Mouse (Mus musculus) left cerebral cortex, postnatal 4 days (tissue): Measurements from ENCODE around the gene R3hdm4. TPM values are rescaled to one million over a fixed set of nuclear protein-coding genes. Genes with fewer than 3 reads are reported as not detected.

ENCODE experiments used
- DNase-seq: peaks from one replicate; pipeline ENCODE4 v3.0.0-alpha.2; 2022
- intact Hi-C: fragments of 180-260 bp; cut with DNase I; formaldehyde crosslinking; loops from one replicate; pipeline ENCODE4 v1.15.1; 2025
- microRNA-seq: library from miRNA; unstranded; fragments of <30 nt; microRNA quantifications from one replicate; pipeline ENCODE4 v1.2.0, GENCODE M21; 2022
- total RNA-seq, 2 experiments: library from RNA; stranded (reverse); gene quantifications; 2 replicates each; pipeline ENCODE4 v1.2.3; 2021

Gene R3hdm4
- total RNA-seq, 2 experiments from 2014 or later: 307 to 309 TPM

GRCm38 (mm10) chr10:79874290-79874862, 46.6 kb downstream of the R3hdm4 start, which contains the start of the genes Prtn3 and Plppr3:
TSS of gene Prtn3 (plus strand) at chr10:79874476.
TSS of gene Plppr3 (minus strand) at chr10:79874634.
- intact Hi-C loops: no loop called here
- peak; percentile 89 for DNase-seq

- intact Hi-C loops: no loop called here
- no peak for DNase-seq
Measured at GRCm38 (mm10) chr10:79873715-79874289, 47.2 kb downstream of the R3hdm4 start.

DNA sequence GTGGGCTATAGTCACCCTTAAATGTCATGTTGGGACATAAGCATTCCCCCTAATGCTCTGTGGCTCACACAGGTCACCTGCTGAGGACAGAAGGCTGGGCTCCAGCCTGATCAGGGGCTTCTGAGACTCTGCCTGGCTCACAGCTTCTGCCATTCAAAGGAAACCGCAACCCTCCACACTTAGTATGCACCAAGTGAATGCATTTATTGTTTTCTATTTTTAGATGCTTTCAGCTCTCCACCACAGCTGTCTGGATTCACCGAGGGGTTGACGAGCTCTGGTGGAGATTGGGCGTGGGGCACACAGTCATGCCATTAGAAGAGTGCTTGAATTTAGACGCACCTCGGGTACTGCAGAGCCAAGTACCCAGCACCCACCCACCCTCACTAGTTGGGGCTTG, 47.7 kb downstream of the R3hdm4 start:
- no peak for DNase-seq
- intact Hi-C loops: no loop called here

DNA sequence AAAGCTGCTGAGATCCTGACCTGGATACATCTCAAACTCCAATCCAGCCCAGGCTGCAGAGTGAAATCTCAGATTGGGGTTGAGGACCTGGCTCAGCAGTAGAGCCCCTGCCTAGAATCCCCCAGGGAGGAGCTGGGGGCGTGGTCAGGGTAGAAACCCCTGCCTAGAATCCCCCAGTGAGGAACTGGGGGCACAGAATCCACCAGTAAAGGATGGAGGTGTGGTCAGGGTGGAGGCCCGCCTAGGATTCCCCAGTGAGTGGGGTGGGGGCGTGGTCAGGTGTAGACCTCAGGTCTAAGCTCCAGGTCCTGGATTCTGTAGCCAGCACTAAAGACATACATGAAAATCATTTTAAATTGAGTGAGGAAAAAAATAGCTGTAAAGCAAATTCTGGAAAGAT, 48.1 kb downstream of the R3hdm4 start:
- intact Hi-C loops: no loop called here

DNA sequence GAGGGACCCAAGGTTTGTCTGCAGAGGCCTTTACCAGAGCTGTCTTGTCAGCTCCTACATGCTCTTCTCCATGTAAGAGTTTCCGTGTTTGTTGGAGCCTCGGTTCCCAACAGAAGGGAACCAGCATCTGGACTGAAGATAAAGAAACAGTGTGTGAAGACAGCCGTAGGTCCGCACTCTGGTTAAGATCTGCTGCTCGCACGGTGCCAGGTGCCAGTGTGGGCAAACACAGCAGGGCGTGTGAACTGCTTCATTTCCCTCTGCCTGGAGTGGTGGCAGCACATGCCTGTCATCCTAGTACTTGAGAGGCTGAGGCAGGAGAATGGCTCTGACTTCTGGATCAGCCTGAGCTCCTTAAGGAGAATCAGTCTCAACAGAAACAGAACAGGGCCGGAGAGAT, 49.2 kb downstream of the R3hdm4 start:
- intact Hi-C loops: no loop called here
- DNase-seq: no peak

More for the DNA sequence above, 48.1 kb downstream of the R3hdm4 start:
- DNase-seq: no peak

DNA sequence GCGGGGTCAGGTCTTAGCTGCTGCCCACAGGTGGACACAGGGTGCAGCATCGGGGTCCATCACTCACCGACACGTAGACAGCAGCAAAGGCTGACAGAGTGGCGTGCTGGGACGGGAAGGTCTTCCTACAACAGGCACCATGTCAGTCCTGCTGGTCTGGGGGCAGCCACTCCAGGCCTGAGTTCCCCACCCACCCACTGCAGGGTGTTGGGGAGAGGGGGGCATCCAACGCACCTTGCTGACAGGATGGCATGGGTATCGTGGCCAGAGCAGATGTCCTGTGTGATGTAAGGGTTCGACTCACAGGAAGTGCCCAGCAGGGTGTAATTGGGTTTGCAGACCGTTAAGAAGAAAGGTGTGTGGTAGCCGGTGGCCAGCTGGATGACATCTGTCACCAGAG, 54.4 kb downstream of the R3hdm4 start:
- intact Hi-C loops: no loop called here
- DNase-seq: no peak

DNA sequence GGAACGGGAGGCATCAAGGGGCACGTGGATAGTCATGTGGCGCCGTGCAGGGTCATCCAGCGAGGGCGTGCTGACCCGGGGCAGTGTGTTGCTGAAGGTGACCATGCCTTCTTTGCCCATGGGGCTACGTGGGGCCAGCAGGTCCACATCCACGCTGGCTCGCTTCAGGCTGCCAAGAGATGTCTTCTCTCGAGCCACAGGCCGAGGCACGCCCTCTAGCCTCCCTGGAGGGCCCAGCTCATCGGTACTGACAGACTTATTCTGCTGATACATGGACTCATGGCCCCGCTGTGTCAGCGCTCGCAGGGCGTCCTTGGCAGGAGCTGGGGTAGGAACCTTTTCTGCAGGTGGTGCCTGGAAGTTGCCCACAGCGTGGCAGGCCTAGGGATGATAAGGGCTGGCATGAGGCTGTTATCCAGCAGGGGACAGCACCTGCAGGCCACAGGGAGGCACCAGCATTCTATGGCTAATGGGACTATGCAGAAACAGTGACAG, 55.2 kb downstream of the R3hdm4 start:
- intact Hi-C loops: no loop called here
- DNase-seq: no peak

- intact Hi-C loops: no loop called here
Measured at GRCm38 (mm10) chr10:79865189-79865601, 55.8 kb downstream of the R3hdm4 start.

GRCm38 (mm10) chr10:79864351-79865188, 56.4 kb downstream of the R3hdm4 start:
- intact Hi-C loops: no loop called here
- DNase-seq: no peak

More at GRCm38 (mm10) chr10:79865189-79865601, 55.8 kb downstream of the R3hdm4 start:
- DNase-seq: no peak

GRCm38 (mm10) chr10:79862925-79863324, 58.1 kb downstream of the R3hdm4 start:
- DNase-seq: no peak
- intact Hi-C loops: no loop called here

GRCm38 (mm10) chr10:79862049-79862788, 58.8 kb downstream of the R3hdm4 start:
- no peak for DNase-seq
- intact Hi-C loops: no loop called here

DNA sequence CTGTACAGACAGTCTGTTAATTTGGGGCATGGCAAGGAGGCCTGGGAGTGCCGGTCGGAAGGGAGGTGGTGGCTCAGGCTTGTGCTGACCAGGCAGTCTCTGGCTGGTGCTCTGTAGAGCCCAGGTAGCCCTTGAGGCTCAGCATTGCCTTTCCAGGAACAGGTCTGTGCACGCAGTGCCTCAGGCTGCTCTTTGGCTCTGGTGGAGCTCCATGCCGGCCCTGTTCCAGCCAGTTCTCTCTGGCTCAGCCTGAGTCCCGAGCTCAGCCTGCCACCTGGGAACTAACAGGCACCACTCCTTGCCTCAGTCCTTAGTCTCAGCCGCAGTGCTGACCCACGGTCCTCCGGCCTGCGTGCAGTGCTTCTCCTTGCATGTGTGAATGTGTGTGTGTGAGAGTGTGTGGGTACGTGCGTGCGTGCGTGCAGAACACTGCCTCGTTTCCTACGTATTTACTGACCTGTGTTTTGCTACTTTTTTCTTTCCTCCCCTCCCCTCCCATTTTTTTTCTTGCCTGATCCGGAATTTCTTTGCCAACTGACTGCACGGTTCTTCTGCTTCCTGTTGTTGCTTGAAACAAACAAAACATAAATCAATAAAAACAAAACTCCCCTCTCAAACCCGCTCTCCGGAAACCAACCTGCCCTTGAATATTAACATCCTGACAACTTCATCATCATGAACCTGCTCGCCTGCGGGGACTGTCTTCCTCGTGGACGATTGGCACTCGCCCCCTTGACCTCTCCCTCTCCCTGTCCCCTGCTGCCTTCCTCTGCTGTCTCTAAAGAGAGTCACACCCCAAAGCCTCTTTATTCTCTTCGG, 59.6 kb downstream of the R3hdm4 start:
- intact Hi-C loops: no loop called here
- DNase-seq: no peak

- intact Hi-C loops: no loop called here
- DNase-seq: no peak
Measured at GRCm38 (mm10) chr10:79860079-79860911, 60.7 kb downstream of the R3hdm4 start.

Small RNA genes lying within 50 kb of the gene (microRNA-seq; reads per million reads assigned to microRNA genes)
- gene Mir6910: not detected

Other genes starting within 250 kb of the R3hdm4 start
- gene Cdc34, start 239.0 kb downstream of the R3hdm4 start, total RNA-seq: 10 to 100 TPM; 59.6 to 61.5 TPM
- 1 to 10 TPM; 2.6 to 3.3 TPM for gene Gzmm, start 232.2 kb downstream of the R3hdm4 start, total RNA-seq
- gene Bsg, start 216.7 kb downstream of the R3hdm4 start, total RNA-seq: 100 to 1,000 TPM; 486 to 495 TPM
- gene Hcn2, start 204.6 kb downstream of the R3hdm4 start, total RNA-seq: 10 to 100 TPM; 47.4 to 53.8 TPM
- gene Polrmt, start 174.6 kb downstream of the R3hdm4 start, total RNA-seq: 10 to 100 TPM; 44.8 to 51.8 TPM
- gene Fgf22, start 166.1 kb downstream of the R3hdm4 start, total RNA-seq: 1 to 10 TPM; 1.3 to 1.7 TPM
- 10 to 100 TPM; 85.0 to 95.3 TPM for gene Rnf126, start 154.3 kb downstream of the R3hdm4 start, total RNA-seq
- 1 to 10 TPM; 2.5 to 3.2 TPM for gene Fstl3, start 143.9 kb downstream of the R3hdm4 start, total RNA-seq
- under 1 TPM in 1 of 2 experiments, not detected in 1; 0.52 TPM for gene Prss57, start 130.2 kb downstream of the R3hdm4 start, total RNA-seq
- gene Palm, start 127.6 kb downstream of the R3hdm4 start, total RNA-seq: 100 to 1,000 TPM; 404 to 409 TPM
- under 1 TPM; 0.46 to 0.76 TPM for gene Misp, start 100.2 kb downstream of the R3hdm4 start, total RNA-seq
- gene Ptbp1, start 66.8 kb downstream of the R3hdm4 start, total RNA-seq: 10 to 100 TPM; 91.7 to 92.7 TPM
- 1 to 10 TPM; 6.9 to 7.0 TPM for gene Prtn3, start 46.7 kb downstream of the R3hdm4 start, total RNA-seq
- 100 to 1,000 TPM; 277 to 305 TPM for gene Plppr3, start 46.6 kb downstream of the R3hdm4 start, total RNA-seq
- gene Elane, start 35.0 kb downstream of the R3hdm4 start, total RNA-seq: not detected
- gene Cfd, start 30.4 kb downstream of the R3hdm4 start, total RNA-seq: not detected
- 10 to 100 TPM; 56.4 to 59.6 TPM for gene Med16, start 12.3 kb downstream of the R3hdm4 start, total RNA-seq
- gene Gm26602, start 10.4 kb downstream of the R3hdm4 start, total RNA-seq: not detected
- gene Kiss1r, start 4.2 kb downstream of the R3hdm4 start, total RNA-seq: 1 to 10 TPM; 5.0 to 6.8 TPM
- 1 to 10 TPM; 6.3 to 9.5 TPM for gene Arid3a, start 5.8 kb upstream of the R3hdm4 start, total RNA-seq
- 10 to 100 TPM; 51.7 to 55.8 TPM for gene Wdr18, start 38.9 kb upstream of the R3hdm4 start, total RNA-seq
- gene Grin3b, start 49.5 kb upstream of the R3hdm4 start, total RNA-seq: under 1 TPM; 0.12 to 0.30 TPM
- 100 to 1,000 TPM; 117 to 127 TPM for gene Tmem259, start 63.1 kb upstream of the R3hdm4 start, total RNA-seq
- 10 to 100 TPM; 12.4 to 17.2 TPM for gene Cnn2, start 67.4 kb upstream of the R3hdm4 start, total RNA-seq
- gene Abca7, start 75.3 kb upstream of the R3hdm4 start, total RNA-seq: 1 to 10 TPM; 7.2 to 8.1 TPM
- 1 to 10 TPM; 1.6 to 1.7 TPM for gene Arhgap45, start 95.4 kb upstream of the R3hdm4 start, total RNA-seq
- 10 to 100 TPM; 63.9 to 74.2 TPM for gene Polr2e, start 118.6 kb upstream of the R3hdm4 start, total RNA-seq
- gene Gpx4, start 126.0 kb upstream of the R3hdm4 start, total RNA-seq: 100 to 1,000 TPM; 311 to 347 TPM
- gene Sbno2, start 184.4 kb upstream of the R3hdm4 start, total RNA-seq: 10 to 100 TPM; 28.8 to 30.8 TPM
- 100 to 1,000 TPM; 100 to 111 TPM for gene Stk11, start 194.6 kb upstream of the R3hdm4 start, total RNA-seq
- 100 to 1,000 TPM; 247 to 270 TPM for gene Atp5d, start 217.4 kb upstream of the R3hdm4 start, total RNA-seq
- 100 to 1,000 TPM; 299 to 316 TPM for gene Cbarp, start 219.6 kb upstream of the R3hdm4 start, total RNA-seq
- 100 to 1,000 TPM; 158 to 163 TPM for gene Midn, start 227.1 kb upstream of the R3hdm4 start, total RNA-seq
- 100 to 1,000 TPM; 211 to 228 TPM for gene Cirbp, start 244.8 kb upstream of the R3hdm4 start, total RNA-seq